Mouse (Mus musculus): ENCODE results near the gene Wfdc5. TPM values are rescaled to one million over a fixed set of nuclear protein-coding genes. Genes with fewer than 3 reads are reported as not detected.

The Wfdc5 gene
- total and polyA plus RNA-seq, 3 experiments, result not detected

DNA sequence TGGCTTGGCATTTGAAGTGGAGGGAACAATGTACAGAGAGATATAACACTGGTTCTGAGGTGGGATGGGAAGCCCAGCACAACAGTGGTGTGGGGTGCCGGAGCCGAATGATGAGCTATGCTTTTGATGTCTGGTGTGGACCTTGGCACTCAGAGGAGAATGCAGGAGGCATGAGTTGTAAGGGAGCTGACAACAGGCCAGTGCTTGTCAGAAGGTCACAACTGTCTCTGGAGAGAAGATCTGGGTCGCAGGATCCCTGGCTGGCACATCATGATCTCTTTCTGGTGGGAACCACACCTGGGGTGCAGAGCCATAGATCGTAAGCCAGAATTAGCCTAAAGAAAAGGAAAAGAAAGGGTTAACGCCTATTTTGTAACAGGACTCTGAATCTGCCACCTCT lies 4.7 kb downstream of the Wfdc5 start:
- Histone ChIP-seq H3K36me3 (replicated peaks in 1 of 2; ENCODE audit: control insufficient read depth in 1 of 2, insufficient read depth in 1 of 2, low read length in 1 of 2) (no peaks in the 10 kb centered on the region), H3K4me2 (ENCODE audit: insufficient read depth, low read depth, poor library complexity, severe bottlenecking) (no peak overlapping the region), H3K27me3 (replicated peaks) (no peaks in the 10 kb centered on the region), H3K4me1 (ENCODE audit: control insufficient read depth in 1 of 2, insufficient read depth in 2 of 2) (peaks cover 4 to 5% of the 10 kb centered on the region in 2 experiments; a peak in 1 of 4 replicates), H3K9me3 (replicated peaks; ENCODE audit: low read length) (no peaks in the 10 kb centered on the region), H3K9ac (ENCODE audit: insufficient read depth, low read depth) (no peak overlapping the region), H3K4me3 (replicated peaks in 1 of 3; ENCODE audit: low read depth in 2 of 3, low read length in 2 of 3, poor library complexity in 1 of 3) (no peak overlapping the region), H3K79me2 (replicated peaks; ENCODE audit: control insufficient read depth, extremely low read depth, insufficient read depth, poor library complexity, severe bottlenecking) (no peaks in the 10 kb centered on the region), H3K27ac (ENCODE audit: insufficient read depth, low read depth) (no peak overlapping the region)
- in situ Hi-C loops (cut with MboI; ENCODE audit: low pct_ligation_motif_present, low pct_unique_long_range_greater_than_20kb, low sequenced_read_pairs) (no loop called here), dilution Hi-C loops (cut with MboI; ENCODE audit: extremely low pct_ligation_motif_present, extremely low pct_unique_long_range_greater_than_20kb, low sequenced_read_pairs) (no loop called here)
- no peak for DNase-seq (ENCODE audit: extremely low read depth)
- no peak for TF ChIP-seq MAX (IDR thresholded peaks at IDR 0.05; ENCODE audit: low read length)
- TF ChIP-seq IRF4 (IDR thresholded peaks at IDR 0.05; ENCODE audit: low read depth, low read length), result no peak
- no peak for TF ChIP-seq TCF12 (IDR thresholded peaks at IDR 0.05; ENCODE audit: low read depth, low read length)
- TF ChIP-seq UBTF (IDR thresholded peaks at IDR 0.05; ENCODE audit: low read depth, low read length), result no peak
- no peak for TF ChIP-seq EP300 (IDR thresholded peaks at IDR 0.05; ENCODE audit: low read length)
- no peak for TF ChIP-seq TBP (conservative IDR thresholded peaks at IDR 0.05; ENCODE audit: low read depth, low read length)
- no peak for TF ChIP-seq POLR2AphosphoS2 (IDR thresholded peaks at IDR 0.05; ENCODE audit: low read depth, low read length)
- TF ChIP-seq GABPA (IDR thresholded peaks at IDR 0.05; ENCODE audit: insufficient replicate concordance, low read depth, low read length), result no peak
- TF ChIP-seq ZMIZ1 (IDR thresholded peaks at IDR 0.05; ENCODE audit: low read depth, low read length), result no peak
- TF ChIP-seq USF2 (conservative IDR thresholded peaks at IDR 0.05; ENCODE audit: low read depth, low read length), result no peak

DNA sequence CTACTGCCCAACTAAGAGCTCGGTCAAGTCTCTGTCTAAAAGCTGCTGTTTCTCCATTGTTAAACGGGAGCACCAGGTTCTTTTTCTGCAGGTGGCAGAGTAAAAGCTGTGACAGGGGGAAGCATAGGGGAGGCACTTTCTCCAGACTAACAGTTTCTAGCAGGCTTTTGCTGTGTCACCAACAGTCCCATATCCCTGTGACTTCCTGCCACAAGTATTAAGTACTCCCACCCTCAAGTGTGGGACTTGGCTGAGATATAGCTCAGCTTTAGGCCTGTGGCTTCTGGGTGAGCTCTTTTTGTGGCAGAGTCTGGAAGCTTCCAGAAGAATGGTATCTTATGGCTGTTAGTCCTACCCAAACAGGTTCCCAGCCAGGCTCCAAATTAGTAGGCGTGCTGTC lies 6.7 kb downstream of the Wfdc5 start:
- Histone ChIP-seq H3K9ac (ENCODE audit: insufficient read depth, low read depth) (no peak overlapping the region), H3K27ac (ENCODE audit: insufficient read depth, low read depth) (no peak overlapping the region), H3K36me3 (replicated peaks in 1 of 2; ENCODE audit: control insufficient read depth in 1 of 2, insufficient read depth in 1 of 2, low read length in 1 of 2) (no peaks in the 10 kb centered on the region), H3K9me3 (replicated peaks; ENCODE audit: low read length) (no peaks in the 10 kb centered on the region), H3K27me3 (replicated peaks) (no peaks in the 10 kb centered on the region), H3K79me2 (replicated peaks; ENCODE audit: control insufficient read depth, extremely low read depth, insufficient read depth, poor library complexity, severe bottlenecking) (no peaks in the 10 kb centered on the region), H3K4me3 (replicated peaks in 1 of 3; ENCODE audit: low read depth in 2 of 3, low read length in 2 of 3, poor library complexity in 1 of 3) (no peak overlapping the region), H3K4me2 (ENCODE audit: insufficient read depth, low read depth, poor library complexity, severe bottlenecking) (no peak overlapping the region), H3K4me1 (ENCODE audit: control insufficient read depth in 1 of 2, insufficient read depth in 2 of 2) (peaks cover 0 to 1% of the 10 kb centered on the region in 2 experiments; a peak in 1 of 4 replicates)
- DNase-seq (ENCODE audit: extremely low read depth), result no peak
- TF ChIP-seq E2F4 (IDR thresholded peaks at IDR 0.05; ENCODE audit: insufficient replicate concordance, low read depth, low read length) (no peak), JUND (conservative IDR thresholded peaks at IDR 0.05; ENCODE audit: low read depth, low read length) (no peak), MEF2A (IDR thresholded peaks at IDR 0.05; ENCODE audit: borderline replicate concordance, low read depth, low read length) (no peak), MYC (IDR thresholded peaks at IDR 0.05; ENCODE audit: low read depth, low read length) (no peak), BHLHE40 (IDR thresholded peaks at IDR 0.05; ENCODE audit: low read depth, low read length) (no peak), RAD21 (IDR thresholded peaks at IDR 0.05; ENCODE audit: low read depth, low read length) (no peak), POLR2AphosphoS2 (IDR thresholded peaks at IDR 0.05; ENCODE audit: low read depth, low read length) (no peak), UBTF (IDR thresholded peaks at IDR 0.05; ENCODE audit: low read depth, low read length) (no peak), GABPA (IDR thresholded peaks at IDR 0.05; ENCODE audit: insufficient replicate concordance, low read depth, low read length) (no peak), ZC3H11A (IDR thresholded peaks at IDR 0.05; ENCODE audit: low read depth, low read length) (no peak), ZKSCAN1 (IDR thresholded peaks at IDR 0.05; ENCODE audit: borderline replicate concordance, low read depth, low read length) (no peak), KAT2A (IDR thresholded peaks at IDR 0.05; ENCODE audit: insufficient replicate concordance, low read length) (no peak), TBP (conservative IDR thresholded peaks at IDR 0.05; ENCODE audit: low read depth, low read length) (no peak), SMC3 (IDR thresholded peaks at IDR 0.05; ENCODE audit: low read depth, low read length) (no peak)
- in situ Hi-C loops (cut with MboI; ENCODE audit: low pct_ligation_motif_present, low pct_unique_long_range_greater_than_20kb, low sequenced_read_pairs) (no loop called here), dilution Hi-C loops (cut with MboI; ENCODE audit: extremely low pct_ligation_motif_present, extremely low pct_unique_long_range_greater_than_20kb, low sequenced_read_pairs) (no loop called here)

Measured in CH12.LX (cell line).